Mouse (Mus musculus): ENCODE measurements at regions not wholly inside any gene's neighbourhood (a gene's known extent, or its start where the extent isn't known, plus 50 kb on each side); places are given as distances from the start of the nearest gene placed in this dataset.

DNA sequence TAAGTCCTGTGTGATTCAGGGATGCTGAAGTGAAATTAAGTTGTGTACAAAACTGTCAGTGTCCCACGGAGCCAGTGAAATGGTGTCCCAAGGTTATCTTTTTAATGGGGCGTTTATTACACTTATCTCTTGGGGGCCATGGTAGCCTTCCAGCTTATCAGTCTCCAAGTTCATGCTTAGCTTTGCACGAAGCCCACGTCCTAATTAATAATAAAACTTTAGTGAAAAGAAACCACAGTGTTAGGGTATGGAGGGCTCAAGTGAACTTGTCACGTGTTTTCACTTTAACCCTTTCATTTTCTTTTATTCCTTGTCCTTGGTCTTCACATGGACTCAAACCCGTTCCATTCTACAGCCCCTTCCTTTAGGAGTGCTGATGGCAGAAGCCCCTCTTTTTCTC is 105.9 kb downstream of the Fam76b start:
- H3K9me3 ChIP-seq, result peaks cover 4% of the 10 kb centered on the region; the same call in 1 of the 2 replicates
- H3K27ac ChIP-seq (replicated peaks), result no peak overlapping the region
- H3K36me3 ChIP-seq, result no peaks in the 10 kb centered on the region
- no peak overlapping the region for H3K4me2 ChIP-seq
- no peak for ATAC-seq (ENCODE audit: low read depth)
- WGBS, result 69% methylated on average over 6 of the region's 6 CpGs
- no peak overlapping the region for H3K9ac ChIP-seq
- H3K4me3 ChIP-seq, result no peak overlapping the region
- H3K4me1 ChIP-seq (replicated peaks), result peaks cover 6% of the 10 kb centered on the region; the same call in 1 of the 2 replicates
- no peaks in the 10 kb centered on the region for H3K27me3 ChIP-seq

DNA sequence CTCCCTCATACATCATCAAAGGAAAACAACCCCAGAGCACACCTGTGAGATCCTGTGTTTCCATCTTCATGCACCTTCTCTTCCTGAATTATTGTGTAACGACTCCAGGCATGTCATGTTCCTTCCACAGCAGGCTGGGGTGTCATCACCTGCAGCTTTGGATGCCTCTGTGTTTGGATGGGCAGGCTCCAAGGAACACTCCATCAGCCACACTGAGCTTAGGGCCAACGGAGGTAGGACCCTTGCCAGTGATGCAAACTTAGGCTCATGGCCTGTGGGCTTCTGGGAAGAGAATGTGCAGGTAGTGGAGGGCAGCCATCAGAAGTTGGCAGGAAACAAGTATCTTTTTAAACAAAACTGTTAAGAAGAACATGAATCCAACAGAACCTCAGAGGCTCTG is 109.8 kb downstream of the Fam76b start:
- peaks cover under 1% of the 10 kb centered on the region; the same call in 1 of the 2 replicates for H3K4me1 ChIP-seq (replicated peaks)
- 92% methylated on average over 2 of the region's 2 CpGs for WGBS
- H3K9me3 ChIP-seq, result no peaks in the 10 kb centered on the region
- H3K4me3 ChIP-seq, result no peak overlapping the region
- no peaks in the 10 kb centered on the region for H3K36me3 ChIP-seq
- no peak for ATAC-seq (ENCODE audit: low read depth)
- H3K27me3 ChIP-seq, result no peaks in the 10 kb centered on the region
- no peak overlapping the region for H3K9ac ChIP-seq
- H3K4me2 ChIP-seq, result no peak overlapping the region
- no peak overlapping the region for H3K27ac ChIP-seq (replicated peaks)

DNA sequence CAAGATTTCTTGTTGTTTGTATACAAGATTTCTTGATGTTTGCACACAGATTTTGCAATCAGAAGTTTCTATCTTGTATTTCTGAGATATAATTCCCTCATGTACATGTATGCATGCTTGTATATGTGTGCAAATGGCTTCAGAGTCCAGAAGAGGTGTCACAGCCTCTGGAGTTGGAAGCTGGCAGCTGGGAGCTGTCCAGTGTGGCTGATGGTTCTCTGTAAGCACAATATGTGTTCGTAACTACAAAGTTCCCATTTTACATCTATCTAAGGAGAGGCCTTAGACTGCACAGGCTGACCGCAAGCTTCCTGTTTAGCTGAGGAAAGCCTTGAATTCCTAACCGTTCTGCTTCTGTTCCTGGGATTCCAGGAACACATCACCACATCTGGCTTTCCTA is 119.0 kb downstream of the Fam76b start:
- Histone ChIP-seq H3K9me3 (no peaks in the 10 kb centered on the region), H3K4me1 (replicated peaks) (no peaks in the 10 kb centered on the region), H3K9ac (no peak overlapping the region), H3K27ac (replicated peaks) (no peak overlapping the region), H3K27me3 (no peaks in the 10 kb centered on the region), H3K4me3 (no peak overlapping the region), H3K4me2 (no peak overlapping the region), H3K36me3 (no peaks in the 10 kb centered on the region)
- no peak for ATAC-seq (ENCODE audit: low read depth)
- WGBS, result 76% methylated on average over 3 of the region's 3 CpGs

DNA sequence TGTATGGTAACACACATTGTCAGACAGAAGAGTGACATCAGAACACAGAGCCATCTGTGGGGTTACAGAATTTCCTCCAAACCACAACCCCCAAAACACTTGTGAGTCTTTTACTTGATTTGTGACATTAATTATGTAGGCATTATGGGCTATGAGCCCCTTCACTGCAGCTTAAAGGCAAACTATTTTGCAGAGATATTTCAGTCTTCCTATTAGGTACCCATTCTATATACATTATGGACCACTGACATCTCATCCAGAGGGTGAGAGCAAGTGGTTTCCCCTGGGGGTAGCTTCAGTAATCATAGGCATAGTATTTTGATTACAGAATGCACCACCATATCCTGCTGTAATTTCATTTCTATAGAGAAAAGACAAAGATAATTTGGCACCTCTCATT is 124.6 kb downstream of the Fam76b start:
- Histone ChIP-seq H3K27ac (replicated peaks) (no peak overlapping the region), H3K9ac (no peak overlapping the region), H3K36me3 (no peaks in the 10 kb centered on the region), H3K9me3 (no peaks in the 10 kb centered on the region), H3K4me1 (replicated peaks) (no peaks in the 10 kb centered on the region), H3K4me2 (no peak overlapping the region), H3K4me3 (no peak overlapping the region), H3K27me3 (no peaks in the 10 kb centered on the region)
- peak; percentile 79 for ATAC-seq (ENCODE audit: low read depth)

DNA sequence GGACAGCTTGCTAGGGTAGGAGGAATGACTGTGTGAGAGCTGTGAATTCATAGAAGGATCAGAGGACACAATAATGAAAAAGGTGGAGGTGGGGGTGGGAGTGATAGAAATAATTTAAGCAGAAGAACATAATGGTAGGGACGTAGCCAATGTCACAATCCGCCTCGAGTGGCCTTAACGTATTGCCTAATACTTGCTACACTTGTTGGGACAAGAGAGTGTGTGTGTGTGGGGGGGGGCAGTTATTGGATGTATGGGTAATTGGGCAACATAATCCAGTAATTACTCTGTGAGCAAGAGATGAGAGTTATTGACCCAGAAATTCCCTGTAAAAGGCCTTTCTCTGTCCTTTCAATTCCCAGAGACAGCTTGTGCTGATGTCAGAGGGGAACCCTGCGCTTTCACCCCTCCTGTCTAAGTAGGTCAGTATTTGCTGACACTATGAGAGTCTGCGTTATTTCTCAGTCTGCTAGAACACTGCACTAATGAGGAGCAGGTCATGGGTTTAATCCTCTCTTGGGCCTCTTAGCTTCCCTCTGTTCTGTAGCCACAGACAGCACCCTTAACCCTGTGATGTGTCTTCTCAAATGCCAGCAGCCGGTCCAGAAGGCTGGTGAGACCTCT is 135.7 kb downstream of the Fam76b start:
- Histone ChIP-seq H3K9ac (no peak overlapping the region), H3K9me3 (no peaks in the 10 kb centered on the region), H3K27me3 (no peaks in the 10 kb centered on the region), H3K36me3 (no peaks in the 10 kb centered on the region), H3K4me1 (replicated peaks) (no peaks in the 10 kb centered on the region), H3K4me2 (no peak overlapping the region), H3K27ac (replicated peaks) (no peak overlapping the region), H3K4me3 (no peak overlapping the region)
- ATAC-seq (ENCODE audit: low read depth), result no peak
- WGBS, result 72% methylated on average over 7 of the region's 7 CpGs

DNA sequence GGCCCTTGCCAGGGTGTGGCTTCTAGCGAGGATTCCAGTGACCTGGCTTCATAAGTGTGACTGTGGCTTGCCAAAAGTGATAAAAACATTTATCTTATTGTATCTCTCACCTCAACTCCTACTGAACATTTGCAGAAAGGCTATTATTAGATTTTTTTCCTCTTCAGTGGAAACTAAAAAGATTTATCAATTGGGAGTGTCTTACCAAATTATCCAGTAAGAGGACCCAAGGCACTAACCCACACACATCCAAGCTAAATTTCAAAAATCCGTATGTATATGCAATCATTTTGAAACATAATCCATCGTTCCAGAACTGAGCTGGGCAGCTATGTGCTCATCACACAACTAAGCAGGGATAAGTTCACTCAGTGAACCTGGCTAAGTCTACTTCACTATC is 136.3 kb downstream of the Fam76b start:
- H3K9me3 ChIP-seq, result no peaks in the 10 kb centered on the region
- 86% methylated on average over 3 of the region's 3 CpGs for WGBS

DNA sequence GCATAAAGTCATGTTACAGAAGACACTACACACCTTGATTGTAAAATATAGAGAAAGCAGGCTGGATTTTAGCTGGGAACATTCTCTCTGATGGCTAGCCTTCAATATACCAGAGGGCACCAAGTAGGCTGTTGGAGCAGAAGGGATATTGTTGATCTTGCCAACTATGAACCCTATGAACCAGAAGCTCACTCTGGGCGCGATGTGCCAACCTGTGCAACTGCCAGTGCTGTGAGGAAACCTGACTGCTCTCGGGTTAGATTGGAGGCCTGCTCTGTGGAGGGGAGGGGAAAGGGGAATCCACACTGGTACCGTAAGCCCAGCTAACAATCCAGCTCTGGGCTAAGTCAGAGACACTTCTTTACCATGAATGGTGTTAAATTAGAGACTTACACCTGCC is 136.7 kb downstream of the Fam76b start:
- Histone ChIP-seq H3K27ac (replicated peaks) (no peak overlapping the region), H3K4me2 (no peak overlapping the region), H3K9ac (no peak overlapping the region), H3K4me3 (no peak overlapping the region), H3K36me3 (no peaks in the 10 kb centered on the region), H3K4me1 (replicated peaks) (peaks cover 5% of the 10 kb centered on the region), H3K27me3 (no peaks in the 10 kb centered on the region), H3K9me3 (no peaks in the 10 kb centered on the region)
- no peak for ATAC-seq (ENCODE audit: low read depth)
- 84% methylated on average over 4 of the region's 4 CpGs for WGBS

More for the DNA sequence above, 136.3 kb downstream of the Fam76b start:
- Histone ChIP-seq H3K36me3 (no peaks in the 10 kb centered on the region), H3K4me2 (no peak overlapping the region), H3K27me3 (no peaks in the 10 kb centered on the region), H3K9ac (no peak overlapping the region), H3K4me1 (replicated peaks) (peaks cover under 1% of the 10 kb centered on the region; the same call in 1 of the 2 replicates), H3K4me3 (no peak overlapping the region), H3K27ac (replicated peaks) (no peak overlapping the region)
- no peak for ATAC-seq (ENCODE audit: low read depth)

DNA sequence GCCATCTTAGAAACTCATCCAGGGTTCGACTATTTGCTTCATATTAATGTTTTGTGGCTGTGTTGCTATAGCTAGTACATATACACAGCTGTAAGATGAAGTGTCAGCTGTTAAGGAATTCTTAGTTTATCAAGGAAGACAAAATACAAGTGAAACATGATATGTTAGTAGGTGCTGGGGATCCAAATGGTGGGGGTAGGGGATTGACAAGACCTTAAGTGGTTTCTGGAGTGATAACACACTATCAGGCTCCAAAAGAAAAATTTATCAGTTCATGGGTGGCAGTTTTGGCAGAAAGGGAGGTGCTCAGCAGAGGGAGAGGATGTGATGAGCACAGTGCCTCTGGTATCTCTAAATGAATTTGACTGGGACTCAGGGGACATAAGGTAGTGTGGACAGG is 138.7 kb downstream of the Fam76b start:
- Histone ChIP-seq H3K36me3 (no peaks in the 10 kb centered on the region), H3K4me2 (no peak overlapping the region), H3K4me1 (replicated peaks) (peaks cover 11% of the 10 kb centered on the region), H3K4me3 (no peak overlapping the region), H3K27ac (replicated peaks) (no peak overlapping the region), H3K27me3 (no peaks in the 10 kb centered on the region), H3K9ac (no peak overlapping the region), H3K9me3 (no peaks in the 10 kb centered on the region)
- WGBS, result 88% methylated on average over 1 of the region's 1 CpGs
- no peak for ATAC-seq (ENCODE audit: low read depth)

DNA sequence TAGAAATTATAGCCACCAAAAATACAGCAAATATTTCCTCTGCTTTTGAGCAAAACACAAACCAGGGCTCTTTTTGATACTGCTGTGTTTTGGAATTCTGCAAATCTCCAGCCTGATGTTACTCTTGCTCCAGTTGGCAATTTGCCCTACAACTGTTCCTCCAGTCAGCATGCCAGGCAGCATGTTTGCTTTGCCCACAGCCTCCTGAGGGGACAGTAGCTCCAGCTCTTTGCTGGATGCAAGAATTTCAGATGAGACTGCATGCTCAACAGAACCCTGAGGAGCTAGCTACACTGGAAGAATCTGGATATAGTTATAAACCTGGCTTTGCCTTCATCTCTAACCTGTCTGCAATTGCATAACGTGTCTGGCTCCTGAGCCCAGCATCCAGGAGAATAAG is 141.7 kb downstream of the Fam76b start:
- Histone ChIP-seq H3K4me1 (replicated peaks) (peaks cover 11% of the 10 kb centered on the region), H3K9ac (no peak overlapping the region), H3K36me3 (no peaks in the 10 kb centered on the region), H3K4me2 (no peak overlapping the region), H3K27me3 (no peaks in the 10 kb centered on the region), H3K9me3 (no peaks in the 10 kb centered on the region), H3K4me3 (no peak overlapping the region), H3K27ac (replicated peaks) (0 out of 2 replicates have a peak overlapping the region, but pooled peaks have one; percentile 9)
- 45% methylated on average over 1 of the region's 1 CpGs for WGBS
- ATAC-seq (ENCODE audit: low read depth), result no peak

DNA sequence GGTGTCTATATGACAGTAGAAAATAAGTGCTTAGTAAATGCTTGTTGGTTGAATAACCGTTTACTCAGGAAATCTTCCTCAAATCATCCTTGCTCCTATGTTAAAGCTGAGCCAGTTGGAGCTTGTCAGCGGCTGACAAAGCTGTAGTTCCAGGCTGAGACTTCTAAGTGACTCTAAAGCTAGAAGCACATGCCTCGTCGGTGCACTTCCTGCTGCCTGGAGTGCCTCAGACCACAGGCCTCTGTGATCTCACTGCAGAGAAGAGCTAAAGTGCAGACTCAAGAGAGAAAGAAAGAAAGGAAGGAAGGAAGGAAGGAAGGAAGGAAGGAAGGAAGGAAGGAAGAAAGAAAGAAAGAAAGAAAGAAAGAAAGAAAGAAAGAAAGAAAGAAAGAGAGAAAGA is 146.1 kb downstream of the Fam76b start:
- no peak for ATAC-seq (ENCODE audit: low read depth)
- WGBS, result 78% methylated on average over 4 of the region's 4 CpGs
- H3K4me2 ChIP-seq, result no peak overlapping the region
- no peaks in the 10 kb centered on the region for H3K36me3 ChIP-seq
- H3K9me3 ChIP-seq, result no peaks in the 10 kb centered on the region
- peaks cover 14% of the 10 kb centered on the region for H3K4me1 ChIP-seq (replicated peaks)
- H3K27ac ChIP-seq (replicated peaks), result no peak overlapping the region
- no peak overlapping the region for H3K4me3 ChIP-seq
- H3K9ac ChIP-seq, result no peak overlapping the region
- no peaks in the 10 kb centered on the region for H3K27me3 ChIP-seq

DNA sequence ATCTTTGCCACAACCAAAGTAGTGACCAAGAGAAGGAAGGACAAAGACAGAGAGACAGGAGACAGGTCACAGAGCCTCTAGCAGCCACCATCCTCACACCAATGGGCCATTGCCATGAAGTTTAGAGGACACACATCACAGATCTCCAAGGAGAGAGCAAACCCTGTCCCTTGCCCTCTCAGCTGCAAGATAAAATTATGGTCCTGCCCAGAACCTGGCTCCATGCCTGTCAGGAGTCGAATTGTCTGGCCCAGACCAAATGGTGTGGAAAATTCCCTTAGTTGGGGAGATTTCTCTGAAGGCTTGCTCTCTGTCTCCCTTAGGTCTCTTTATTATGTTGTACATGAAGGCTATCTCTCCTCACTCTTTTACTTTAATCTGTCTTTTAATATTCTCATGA is 147.4 kb downstream of the Fam76b start:
- Histone ChIP-seq H3K4me3 (no peak overlapping the region), H3K27ac (replicated peaks) (no peak overlapping the region), H3K27me3 (no peaks in the 10 kb centered on the region), H3K4me1 (replicated peaks) (peaks cover 11% of the 10 kb centered on the region), H3K4me2 (no peak overlapping the region), H3K9ac (no peak overlapping the region), H3K9me3 (no peaks in the 10 kb centered on the region), H3K36me3 (no peaks in the 10 kb centered on the region)
- no peak for ATAC-seq (ENCODE audit: low read depth)
- 42% methylated on average over 1 of the region's 1 CpGs for WGBS

DNA sequence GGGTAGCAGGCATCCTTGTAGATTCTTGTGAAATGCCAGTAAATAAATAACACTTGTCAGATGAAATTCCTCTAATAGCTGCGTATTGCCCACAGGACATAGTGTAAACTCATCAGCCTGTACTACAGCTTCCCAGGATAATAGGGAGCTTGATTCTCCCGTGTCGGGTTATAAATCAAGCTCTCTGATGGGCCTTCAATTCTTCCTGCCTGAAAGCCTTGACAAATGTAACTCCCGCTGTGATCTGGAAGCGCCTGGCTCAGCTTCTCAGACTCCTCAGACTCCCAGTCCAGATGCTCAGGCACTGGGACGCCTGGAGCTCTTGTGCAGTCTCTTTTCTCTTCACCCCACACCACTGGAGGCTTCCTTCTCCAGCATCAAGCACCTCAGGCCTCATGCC is 151.3 kb downstream of the Fam76b start:
- peak; percentile 71 for ATAC-seq (ENCODE audit: low read depth)
- Histone ChIP-seq H3K4me1 (replicated peaks) (peaks cover 10% of the 10 kb centered on the region), H3K9me3 (no peaks in the 10 kb centered on the region), H3K27me3 (no peaks in the 10 kb centered on the region), H3K27ac (replicated peaks) (0 out of 2 replicates have a peak overlapping the region, but pooled peaks have one; percentile 1), H3K36me3 (no peaks in the 10 kb centered on the region), H3K4me3 (no peak overlapping the region), H3K4me2 (no peak overlapping the region), H3K9ac (no peak overlapping the region)
- 9% methylated on average over 6 of the region's 6 CpGs for WGBS

DNA sequence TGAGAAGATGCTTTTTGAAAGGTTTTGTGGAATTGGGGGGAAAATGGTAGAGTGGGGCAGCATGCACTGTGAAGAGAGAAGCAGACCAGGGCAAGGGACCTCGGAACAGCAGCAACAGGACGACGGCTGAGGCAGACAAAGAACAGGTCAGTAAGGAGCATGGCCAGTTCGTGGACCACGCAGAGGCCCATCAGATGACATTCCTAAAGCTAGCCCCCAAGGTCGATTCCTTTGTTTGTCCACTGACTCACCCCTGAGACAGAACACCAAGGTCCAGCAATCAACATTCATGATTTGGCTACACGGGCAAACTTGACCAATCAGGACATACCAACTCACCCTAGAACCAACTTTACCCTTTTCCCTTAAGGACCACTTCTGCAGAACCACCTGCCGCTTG is 160.0 kb downstream of the Fam76b start:
- no peaks in the 10 kb centered on the region for H3K27me3 ChIP-seq
- H3K9ac ChIP-seq, result no peak overlapping the region
- no peaks in the 10 kb centered on the region for H3K4me1 ChIP-seq (replicated peaks)
- H3K4me2 ChIP-seq, result no peak overlapping the region
- H3K9me3 ChIP-seq, result no peaks in the 10 kb centered on the region
- H3K36me3 ChIP-seq, result no peaks in the 10 kb centered on the region
- H3K27ac ChIP-seq (replicated peaks), result no peak overlapping the region
- WGBS, result 93% methylated on average over 8 of the region's 8 CpGs
- ATAC-seq (ENCODE audit: low read depth), result no peak
- H3K4me3 ChIP-seq, result no peak overlapping the region
